In genomic region chr10:119428106-119428505, GRCm38 (mm10) we compare ENCODE assay signal across 30 mouse cellular contexts. TPM values are rescaled to one million over a fixed set of nuclear protein-coding genes. Genes with fewer than 3 reads are reported as not detected.
"Had no signal": no experiment of that assay in that cellular context is flagged by ENCODE, and none has a peak within 500 bp of the region (broad histone marks: within the 10 kb centered on the region; RNA-seq: fewer than 3 reads in every experiment).

No protein-coding gene starts in this region.

- H3K36me3 ChIP-seq: heart, embryonic 10.5 days; heart, embryonic 12.5 days; hindbrain, embryonic 10.5 days; hindbrain, embryonic 12.5 days; intestine, embryonic 15.5 days; limb, embryonic 13.5 days; limb, embryonic 15.5 days; liver, embryonic 13.5 days; liver, embryonic 15.5 days had no signal

- H3K4me1 ChIP-seq: heart, embryonic 10.5 days; heart, embryonic 12.5 days; intestine, embryonic 15.5 days; limb, embryonic 15.5 days; liver, embryonic 13.5 days; liver, embryonic 15.5 days had no signal

- H3K27me3 ChIP-seq: heart, embryonic 12.5 days; hindbrain, embryonic 12.5 days; intestine, embryonic 15.5 days; limb, embryonic 13.5 days; limb, embryonic 15.5 days; liver, embryonic 13.5 days; liver, embryonic 15.5 days had no signal

- H3K27ac ChIP-seq: gastrocnemius, adult 2 months; heart, adult 2 months; heart, embryonic 10.5 days; hindbrain, embryonic 10.5 days; hindbrain, embryonic 12.5 days; hindbrain, embryonic 14.5 days; intestine, embryonic 15.5 days; layer of hippocampus, adult 2 months; left cerebral cortex, adult 2 months; limb, embryonic 13.5 days; limb, embryonic 15.5 days; liver, embryonic 13.5 days; liver, embryonic 15.5 days had no signal

- ATAC-seq: hindbrain, embryonic 16.5 days; inflammation-experienced regulatory T-cells, adult 6 months; intestine, embryonic 15.5 days; intestine, postnatal 0 days had no signal

- H3K9ac ChIP-seq: heart, embryonic 12.5 days; hindbrain, embryonic 12.5 days; hindbrain, embryonic 14.5 days; intestine, embryonic 15.5 days; limb, embryonic 13.5 days; limb, embryonic 15.5 days; liver, embryonic 13.5 days; liver, embryonic 15.5 days had no signal

- H3K9me3 ChIP-seq: heart, embryonic 10.5 days; hindbrain, embryonic 10.5 days; hindbrain, embryonic 12.5 days; intestine, embryonic 15.5 days; limb, embryonic 13.5 days; limb, embryonic 15.5 days; liver, embryonic 13.5 days had no signal

- H3K4me3 ChIP-seq: gastrocnemius, adult 2 months; heart, adult 2 months; heart, embryonic 10.5 days; heart, embryonic 12.5 days; hindbrain, embryonic 10.5 days; hindbrain, embryonic 12.5 days; intestine, embryonic 15.5 days; layer of hippocampus, adult 2 months; left cerebral cortex, adult 2 months; limb, embryonic 13.5 days; limb, embryonic 15.5 days; liver, embryonic 13.5 days; liver, embryonic 15.5 days had no signal

- H3K4me2 ChIP-seq: heart, embryonic 12.5 days; hindbrain, embryonic 12.5 days; hindbrain, embryonic 14.5 days; intestine, embryonic 15.5 days; limb, embryonic 13.5 days; limb, embryonic 15.5 days; liver, embryonic 11.5 days; liver, embryonic 13.5 days; liver, embryonic 15.5 days had no signal

- DNase-seq: gastrocnemius, adult 2 months; gastrocnemius, postnatal 10 days; gastrocnemius, postnatal 25 days; heart, adult 2 months; heart, postnatal 10 days; heart, postnatal 4 days; kidney, adult 18-20 months; kidney, adult 8-10 months; kidney, postnatal 10 days; kidney, postnatal 25 days; kidney, postnatal 4 days; layer of hippocampus, adult 9-11 months; layer of hippocampus, postnatal 36 days; liver, embryonic 13.5 days had no signal

RNA-seq across cellular contexts. Expression of gene Grip1, which starts 25.5 kb away (rescaled TPM):
- total RNA-seq: gastrocnemius, adult 2 months; granulocyte monocyte progenitor cell, adult 5-6 weeks had no signal
